Mouse (Mus musculus): ENCODE data around the gene Khnyn. TPM values are rescaled to one million over a fixed set of nuclear protein-coding genes. Genes with fewer than 3 reads are reported as not detected.

Gene Khnyn
- polyA plus RNA-seq, 1 experiment from 2014 or later, result 5.1 TPM

DNA sequence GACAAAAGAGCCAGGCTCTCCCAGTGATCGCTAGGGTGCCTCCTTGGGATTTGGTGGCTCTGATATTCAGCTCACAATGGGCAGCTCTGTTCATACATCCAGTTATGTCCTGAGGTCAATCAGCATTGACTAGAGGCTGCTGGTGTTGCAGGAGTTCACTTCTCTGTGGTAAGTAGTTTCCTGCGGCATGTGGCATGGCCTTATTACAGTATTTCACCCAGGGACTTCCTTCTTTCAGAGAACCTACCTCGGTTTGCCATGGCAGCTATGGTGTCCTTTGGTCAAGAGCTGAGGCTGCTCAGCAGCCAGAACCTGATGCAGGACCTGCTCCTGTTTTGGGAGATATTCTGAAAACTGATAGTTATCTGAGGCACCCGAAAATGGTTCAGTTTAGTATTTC, 42.1 kb downstream of the Khnyn start:
- no peak overlapping the region for H3K9ac ChIP-seq (ENCODE audit: low read depth, low read length)
- no peak for TF ChIP-seq CTCF (IDR thresholded peaks at IDR 0.05; ENCODE audit: low read depth)
- no peaks in the 10 kb centered on the region for H3K9me3 ChIP-seq (ENCODE audit: control insufficient read depth)
- H3K27ac ChIP-seq (ENCODE audit: low read depth, low read length), result no peak overlapping the region
- no peaks in the 10 kb centered on the region; the same call in 1 of the 2 replicates for H3K4me1 ChIP-seq (replicated peaks; ENCODE audit: control insufficient read depth, insufficient read depth, low read length)
- ATAC-seq, result no peak
- no peaks in the 10 kb centered on the region for H3K27me3 ChIP-seq (replicated peaks; ENCODE audit: control insufficient read depth, insufficient read depth, low read length)
- H3K36me3 ChIP-seq (ENCODE audit: control insufficient read depth, insufficient read depth), result no peaks in the 10 kb centered on the region
- 82% methylated on average over 4 of the region's 4 CpGs for WGBS
- no peak overlapping the region for H3K4me2 ChIP-seq (replicated peaks; ENCODE audit: low read depth)
- no peak overlapping the region for H3K4me3 ChIP-seq (ENCODE audit: low read depth, low read length)

DNA sequence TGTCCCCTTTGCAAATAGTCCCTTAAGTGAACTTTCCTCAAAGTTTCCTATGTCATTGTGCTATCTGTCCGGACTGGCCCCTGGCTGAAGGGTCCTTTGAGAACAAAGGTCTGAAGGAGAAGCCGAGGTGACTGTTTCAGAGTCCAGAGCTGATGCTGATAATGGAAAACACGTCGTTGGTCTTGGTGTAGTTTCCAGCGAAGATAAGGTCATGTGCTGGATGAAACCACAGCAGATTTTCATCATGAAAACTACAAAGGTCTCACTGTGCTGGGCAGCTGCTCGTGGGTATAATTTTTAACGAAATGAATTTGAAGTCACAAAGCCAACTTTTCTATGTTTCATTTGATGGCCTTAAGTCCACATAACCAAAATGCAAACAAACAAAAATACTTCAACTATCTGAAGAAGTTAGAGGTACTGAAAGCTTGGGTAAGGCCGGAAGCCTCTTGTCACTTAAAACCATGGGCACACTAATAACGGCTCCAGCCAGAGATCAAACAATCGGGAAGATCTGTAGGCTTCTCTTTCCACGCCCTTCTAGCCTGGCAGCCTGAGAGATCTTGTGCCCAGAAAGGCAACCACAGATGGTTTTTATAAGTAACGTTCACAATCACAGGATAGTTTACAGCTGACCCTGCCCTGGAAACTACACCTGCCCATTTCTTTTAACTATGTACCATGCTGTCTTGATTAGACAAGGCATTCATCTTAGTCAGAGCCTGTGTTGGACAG, 44.7 kb downstream of the Khnyn start:
- H3K9ac ChIP-seq (ENCODE audit: low read depth, low read length), result no peak overlapping the region
- no peaks in the 10 kb centered on the region for H3K27me3 ChIP-seq (replicated peaks; ENCODE audit: control insufficient read depth, insufficient read depth, low read length)
- H3K9me3 ChIP-seq (ENCODE audit: control insufficient read depth), result no peaks in the 10 kb centered on the region
- no peak overlapping the region for H3K4me2 ChIP-seq (replicated peaks; ENCODE audit: low read depth)
- no peak overlapping the region for H3K27ac ChIP-seq (ENCODE audit: low read depth, low read length)
- H3K36me3 ChIP-seq (ENCODE audit: control insufficient read depth, insufficient read depth), result no peaks in the 10 kb centered on the region
- no peaks in the 10 kb centered on the region; the same call in 1 of the 2 replicates for H3K4me1 ChIP-seq (replicated peaks; ENCODE audit: control insufficient read depth, insufficient read depth, low read length)
- TF ChIP-seq CTCF (IDR thresholded peaks at IDR 0.05; ENCODE audit: low read depth), result no peak
- WGBS, result 47% methylated on average over 12 of the region's 12 CpGs
- no peak overlapping the region for H3K4me3 ChIP-seq (ENCODE audit: low read depth, low read length)
- no peak for ATAC-seq

DNA sequence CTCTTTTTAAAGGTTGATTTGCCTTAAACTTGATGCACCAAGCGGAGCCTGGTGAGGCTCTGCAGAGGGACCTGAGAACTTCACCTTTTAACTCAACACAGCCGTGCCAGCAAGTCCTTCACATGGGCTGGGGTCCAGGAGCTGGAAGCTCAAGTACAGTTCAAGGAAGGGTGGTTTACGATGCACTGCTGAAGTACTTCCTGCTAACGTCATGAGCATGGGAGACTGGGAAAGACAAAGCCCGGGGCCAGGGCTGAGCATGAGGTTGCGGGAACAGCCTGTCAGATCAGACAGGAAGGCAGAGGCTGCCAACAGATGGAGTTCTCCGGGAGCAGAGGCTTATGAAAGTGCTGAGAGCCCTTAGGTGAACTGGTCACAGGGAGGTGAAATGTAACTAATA, 48.8 kb downstream of the Khnyn start:
- H3K9ac ChIP-seq (ENCODE audit: low read depth, low read length), result no peak overlapping the region
- peak; percentile 56 for ATAC-seq
- H3K27ac ChIP-seq (ENCODE audit: low read depth, low read length), result no peak overlapping the region
- H3K4me1 ChIP-seq (replicated peaks; ENCODE audit: control insufficient read depth, insufficient read depth, low read length), result no peaks in the 10 kb centered on the region; the same call in 1 of the 2 replicates
- H3K4me3 ChIP-seq (ENCODE audit: low read depth, low read length), result no peak overlapping the region
- 0 out of 2 replicates have a peak, but pooled peaks have one; percentile 11 for TF ChIP-seq CTCF (IDR thresholded peaks at IDR 0.05; ENCODE audit: low read depth)
- no peaks in the 10 kb centered on the region for H3K27me3 ChIP-seq (replicated peaks; ENCODE audit: control insufficient read depth, insufficient read depth, low read length)
- no peaks in the 10 kb centered on the region for H3K9me3 ChIP-seq (ENCODE audit: control insufficient read depth)
- no peak overlapping the region for H3K4me2 ChIP-seq (replicated peaks; ENCODE audit: low read depth)
- 29% methylated on average over 7 of the region's 7 CpGs for WGBS
- H3K36me3 ChIP-seq (ENCODE audit: control insufficient read depth, insufficient read depth), result no peaks in the 10 kb centered on the region

DNA sequence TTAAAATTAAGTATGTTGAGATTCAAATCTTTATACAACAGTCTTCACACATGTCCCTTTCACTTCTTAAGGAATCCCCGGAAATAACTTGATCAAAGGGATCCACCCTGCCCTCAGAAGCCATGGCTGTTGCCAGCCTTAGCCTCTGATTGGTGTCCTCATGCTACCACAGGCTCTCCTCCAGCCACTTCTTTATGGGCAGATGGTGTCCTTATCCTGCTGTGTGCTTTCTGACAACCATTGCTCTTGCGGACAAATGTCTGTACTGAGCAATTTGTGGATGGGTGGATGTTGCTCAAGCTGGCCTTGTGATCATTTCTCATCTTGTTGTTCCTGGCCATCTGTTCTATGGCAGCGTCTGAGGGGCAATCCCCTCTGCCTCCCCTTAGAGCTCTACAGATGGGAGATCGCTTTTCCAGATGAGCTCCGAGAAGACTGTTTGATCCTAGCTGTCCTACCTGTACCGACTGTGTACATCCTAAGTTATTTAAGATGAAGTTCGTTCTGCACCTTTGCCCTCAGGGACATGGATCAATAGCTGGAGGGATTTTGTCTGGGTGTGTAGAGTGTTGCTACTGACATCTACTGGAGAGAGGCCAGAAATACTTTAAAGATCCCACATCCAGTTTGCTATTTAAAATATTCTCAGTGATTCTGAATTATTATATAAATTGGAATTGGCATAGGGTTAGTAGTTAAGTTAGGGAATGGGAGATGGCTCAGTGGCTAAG, 55.5 kb downstream of the Khnyn start:
- no peaks in the 10 kb centered on the region for H3K36me3 ChIP-seq (ENCODE audit: control insufficient read depth, insufficient read depth)
- no peak overlapping the region for H3K4me2 ChIP-seq (replicated peaks; ENCODE audit: low read depth)
- WGBS, result 34% methylated on average over 7 of the region's 7 CpGs
- H3K9ac ChIP-seq (ENCODE audit: low read depth, low read length), result no peak overlapping the region
- no peaks in the 10 kb centered on the region for H3K9me3 ChIP-seq (ENCODE audit: control insufficient read depth)
- no peak overlapping the region for H3K4me3 ChIP-seq (ENCODE audit: low read depth, low read length)
- no peaks in the 10 kb centered on the region for H3K4me1 ChIP-seq (replicated peaks; ENCODE audit: control insufficient read depth, insufficient read depth, low read length)
- H3K27ac ChIP-seq (ENCODE audit: low read depth, low read length), result no peak overlapping the region
- no peak for ATAC-seq
- H3K27me3 ChIP-seq (replicated peaks; ENCODE audit: control insufficient read depth, insufficient read depth, low read length), result no peaks in the 10 kb centered on the region
- TF ChIP-seq CTCF (IDR thresholded peaks at IDR 0.05; ENCODE audit: low read depth), result peak; percentile 59

DNA sequence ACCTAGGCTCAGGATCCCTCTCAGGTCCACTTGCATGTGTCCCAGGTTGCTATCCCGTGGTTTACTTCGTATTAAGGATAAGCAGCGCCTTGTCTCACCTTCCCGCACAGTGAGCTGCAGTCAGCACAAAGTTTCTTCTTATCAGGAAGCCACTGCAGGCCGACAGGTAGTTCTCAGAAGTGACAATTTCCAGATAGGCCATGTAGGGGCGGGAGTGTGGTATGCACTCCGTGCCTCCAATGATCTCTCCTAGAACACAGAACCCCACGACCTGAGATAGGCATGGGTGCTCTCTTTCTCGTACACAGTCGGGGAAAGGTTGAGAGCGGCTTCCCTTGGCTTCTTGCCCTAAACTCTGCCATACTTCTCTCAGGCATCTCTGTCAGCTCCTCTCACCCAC, 58.9 kb downstream of the Khnyn start:
- 58% methylated on average over 11 of the region's 11 CpGs for WGBS
- Histone ChIP-seq H3K9ac (ENCODE audit: low read depth, low read length) (no peak overlapping the region), H3K9me3 (ENCODE audit: control insufficient read depth) (no peaks in the 10 kb centered on the region), H3K4me2 (replicated peaks; ENCODE audit: low read depth) (no peak overlapping the region), H3K36me3 (ENCODE audit: control insufficient read depth, insufficient read depth) (no peaks in the 10 kb centered on the region), H3K4me1 (replicated peaks; ENCODE audit: control insufficient read depth, insufficient read depth, low read length) (no peaks in the 10 kb centered on the region), H3K27ac (ENCODE audit: low read depth, low read length) (no peak overlapping the region), H3K4me3 (ENCODE audit: low read depth, low read length) (no peak overlapping the region), H3K27me3 (replicated peaks; ENCODE audit: control insufficient read depth, insufficient read depth, low read length) (0 out of 2 replicates have a peak, but pooled peaks cover 7% of the 10 kb centered on the region)
- ATAC-seq, result no peak
- no peak for TF ChIP-seq CTCF (IDR thresholded peaks at IDR 0.05; ENCODE audit: low read depth)

DNA sequence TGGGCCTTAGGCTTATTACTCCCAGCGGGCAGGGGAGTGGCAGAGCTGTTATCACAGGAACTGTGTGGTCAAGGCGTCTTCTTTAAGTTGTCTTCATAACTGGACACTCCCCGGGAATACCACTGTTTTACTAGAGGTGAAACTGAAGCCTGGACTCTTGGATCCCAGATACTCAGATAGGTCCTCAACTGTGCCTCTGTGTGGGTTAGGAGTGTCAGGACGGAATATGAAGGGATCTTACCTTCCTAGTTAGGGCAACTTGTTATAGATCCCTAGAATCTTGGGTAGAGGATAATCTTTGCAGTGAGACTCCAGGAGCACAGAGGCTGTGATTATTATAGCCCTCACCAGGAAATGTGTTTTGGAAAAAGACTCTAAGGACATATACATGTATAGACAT, 59.8 kb downstream of the Khnyn start, which contains the start of gene Cma1:
Gene Cma1, minus strand, starts transcription at position 101 of the 400 bp plus-strand sequence.
- no peak within 1 kb of the TSS for H3K9ac ChIP-seq (ENCODE audit: low read depth, low read length)
- no peak within 1 kb of the TSS for H3K4me3 ChIP-seq (ENCODE audit: low read depth, low read length)
- no peak within 1 kb of the TSS for H3K4me2 ChIP-seq (replicated peaks; ENCODE audit: low read depth)
- WGBS, result 62% methylated on average over 4 of the region's 4 CpGs
- H3K27ac ChIP-seq (ENCODE audit: low read depth, low read length), result no peak within 1 kb of the TSS
- ATAC-seq, result no peak
- no peak for TF ChIP-seq CTCF (IDR thresholded peaks at IDR 0.05; ENCODE audit: low read depth)
- H3K27me3 ChIP-seq (replicated peaks; ENCODE audit: control insufficient read depth, insufficient read depth, low read length), result 0 out of 2 replicates have a peak, but pooled peaks cover 7% of the 10 kb centered on the region
- H3K36me3 ChIP-seq (ENCODE audit: control insufficient read depth, insufficient read depth), result no peaks in the 10 kb centered on the region
- H3K9me3 ChIP-seq (ENCODE audit: control insufficient read depth), result no peaks in the 10 kb centered on the region
- H3K4me1 ChIP-seq (replicated peaks; ENCODE audit: control insufficient read depth, insufficient read depth, low read length), result no peaks in the 10 kb centered on the region

Data from intestine, postnatal 0 days (tissue).